Mouse (Mus musculus): ENCODE data around the gene Tmem176b.

Gene Tmem176b

DNA sequence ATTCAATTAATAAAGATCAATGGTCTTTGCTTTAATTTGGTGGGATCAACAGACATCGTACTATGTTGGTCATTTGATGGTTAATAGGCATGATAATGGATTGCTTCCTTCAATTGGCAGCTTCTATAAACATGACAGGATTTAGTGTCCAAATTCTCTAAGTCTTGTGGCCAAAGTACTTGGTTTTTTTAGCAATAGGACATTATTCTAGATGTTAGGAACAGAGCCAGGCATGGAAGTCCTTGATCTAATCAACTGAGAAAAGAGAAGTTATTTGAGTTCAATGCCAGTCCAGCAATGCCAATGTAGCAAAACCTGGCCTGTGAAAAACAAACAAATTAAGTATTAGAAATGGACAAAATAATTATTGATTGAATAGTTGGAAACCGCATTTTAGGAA is 55.7 kb downstream of the Tmem176b start:
- no peak for DNase-seq

DNA sequence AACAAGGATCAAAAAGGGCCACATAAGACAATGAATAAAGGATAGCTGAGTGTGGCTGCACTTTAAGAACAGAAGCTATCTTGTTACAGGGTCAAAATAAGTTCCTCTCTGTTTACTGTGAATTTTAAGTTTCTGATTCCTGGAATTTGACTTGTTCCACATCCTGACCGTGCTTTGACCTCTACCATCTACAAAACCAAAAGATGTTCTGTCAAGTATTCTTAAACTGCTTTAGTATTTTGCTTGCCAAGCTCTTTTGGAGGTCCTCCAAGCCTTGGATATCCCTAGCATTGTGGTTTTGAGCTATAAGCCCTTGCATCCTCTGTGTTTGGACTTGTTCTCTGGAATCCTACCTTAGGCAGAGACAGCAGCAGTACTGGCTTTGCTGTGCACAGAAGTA is 56.1 kb downstream of the Tmem176b start:
- DNase-seq = no peak

DNA sequence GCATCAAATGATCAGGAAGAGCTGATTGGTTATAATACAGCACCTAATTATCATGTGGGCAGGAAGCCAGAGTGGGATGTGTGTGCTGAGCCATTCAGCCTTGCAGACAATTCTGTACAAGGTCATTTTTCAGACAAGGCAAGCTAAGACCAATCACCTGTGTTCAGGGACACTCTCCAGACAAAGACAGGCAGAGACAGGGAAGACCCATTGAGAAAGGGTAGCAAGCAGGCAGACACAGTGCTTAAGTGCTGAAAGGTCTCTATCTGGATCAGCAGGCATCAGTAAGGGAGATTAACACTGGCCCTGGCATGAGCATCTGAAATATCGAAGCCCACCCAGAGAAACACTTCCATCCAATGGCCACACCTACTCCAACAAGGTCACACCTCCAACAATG is 56.9 kb downstream of the Tmem176b start:
- no peak for DNase-seq

Data from right cerebral cortex, adult 18-20 months (tissue).